Mouse (Mus musculus) spleen, adult 18-20 months (tissue): ENCODE results near the gene Cd84.

Experiments
- DNase-seq, 2 experiments: peaks; one replicate each; pipeline ENCODE4 v3.0.0; 2022; ENCODE audit warnings: mixed read lengths in 2 of 2

Cd84 gene

GRCm38 (mm10) chr1:171917305-171918039, 78.0 kb downstream of the Cd84 start, which contains the start of gene Slamf6:
Gene Slamf6 (plus strand): TSS chr1:171917515.
- DNase-seq: peak; percentile 50 to 61

GRCm38 (mm10) chr1:171918136-171918920, 78.8 kb downstream of the Cd84 start:
- DNase-seq: no peak

GRCm38 (mm10) chr1:171919193-171919592, 79.7 kb downstream of the Cd84 start:
- peak; percentile 34 to 38 for DNase-seq

- DNase-seq: peak in 1 of 2 experiments; percentile 15
Measured at GRCm38 (mm10) chr1:171919901-171920510, 80.5 kb downstream of the Cd84 start.

GRCm38 (mm10) chr1:171920989-171921621, 81.6 kb downstream of the Cd84 start:
- peak; percentile 41 to 46 for DNase-seq

GRCm38 (mm10) chr1:171921641-171922040, 82.1 kb downstream of the Cd84 start:
- no peak for DNase-seq

- no peak for DNase-seq
Measured at GRCm38 (mm10) chr1:171922844-171923243, 83.3 kb downstream of the Cd84 start.

GRCm38 (mm10) chr1:171924900-171925299, 85.4 kb downstream of the Cd84 start:
- no peak for DNase-seq

GRCm38 (mm10) chr1:171933851-171934250, 94.4 kb downstream of the Cd84 start:
- DNase-seq: no peak

- DNase-seq: no peak
Measured at GRCm38 (mm10) chr1:171938952-171939948, 99.8 kb downstream of the Cd84 start.
